Mouse (Mus musculus) naive thymus-derived CD4-positive, alpha-beta T cell, adult 2 months (primary cell): ENCODE measurements around the gene Lingo2.
"Not testable (repeated sequence)": the region's sequence is repeated elsewhere in the genome, so short reads cannot be mapped to it uniquely, and the experiment has no call there.

Source experiments
- DNase-seq: peaks from one replicate; pipeline ENCODE4 v3.0.0-alpha.2; 2011; ENCODE audit warnings: low read depth

Gene Lingo2

GRCm38 (mm10) chr4:36081095-36081852, 870.3 kb downstream of the Lingo2 start:
- no peak for DNase-seq

DNA sequence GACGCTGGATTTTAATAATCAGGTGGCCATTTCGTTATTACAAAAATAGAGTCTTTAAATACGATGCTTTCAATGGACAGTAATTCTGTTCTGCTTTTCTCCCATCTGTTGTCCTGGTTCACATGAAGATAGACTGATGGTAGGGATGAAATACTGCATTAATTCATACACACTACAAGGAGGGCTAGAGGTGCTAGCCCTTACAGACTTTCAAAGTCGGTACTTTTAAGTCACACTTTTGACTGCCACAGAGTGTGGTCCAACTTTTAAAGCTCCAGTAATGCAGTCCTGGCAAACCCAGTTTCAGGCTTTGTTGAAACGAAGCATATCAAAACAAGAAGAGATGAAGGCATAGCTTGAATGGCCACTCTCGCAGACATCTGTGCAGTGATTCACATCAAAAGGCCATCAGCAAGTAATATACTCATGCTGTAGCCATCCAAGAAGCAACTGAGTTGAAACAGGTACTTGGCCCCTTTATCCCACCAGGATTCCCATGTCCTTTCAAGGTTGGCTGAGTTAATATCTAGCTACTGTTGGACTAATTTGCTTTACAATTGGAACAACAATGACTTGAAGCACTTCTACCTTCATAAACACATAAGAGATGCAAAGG, 872.5 kb downstream of the Lingo2 start:
- DNase-seq: no peak

GRCm38 (mm10) chr4:36064701-36065100, 886.8 kb downstream of the Lingo2 start:
- DNase-seq: not testable (repeated sequence)

DNA sequence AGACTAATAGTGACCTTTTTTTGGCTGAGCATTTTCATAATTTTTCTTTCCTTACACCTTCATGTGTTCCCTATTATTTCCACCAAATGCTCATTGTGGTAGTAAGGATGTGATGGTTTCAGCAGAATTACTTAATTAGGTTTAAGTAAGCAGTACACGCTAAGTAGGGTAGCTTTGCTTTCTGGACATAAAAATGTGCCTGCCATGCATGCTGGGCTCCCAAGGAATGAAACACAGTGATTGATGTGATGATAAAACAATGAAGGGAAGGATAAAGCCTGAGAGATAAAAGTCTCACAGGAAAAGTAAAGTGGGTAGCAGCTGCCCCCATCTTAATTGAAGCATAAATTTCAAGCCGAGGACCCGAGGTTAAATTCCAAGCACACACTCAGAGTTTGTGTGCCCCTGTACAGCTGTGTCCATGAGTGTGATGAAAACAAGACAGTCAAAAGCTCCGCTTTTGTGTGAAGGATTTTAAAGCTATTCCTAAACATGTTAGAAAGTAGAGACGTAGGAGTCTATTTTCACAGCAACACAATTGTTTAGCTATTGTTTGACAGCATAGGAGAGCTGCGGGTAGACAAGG, 898.7 kb downstream of the Lingo2 start:
- DNase-seq: no peak

GRCm38 (mm10) chr4:36040361-36040760, 911.2 kb downstream of the Lingo2 start:
- no peak for DNase-seq

DNA sequence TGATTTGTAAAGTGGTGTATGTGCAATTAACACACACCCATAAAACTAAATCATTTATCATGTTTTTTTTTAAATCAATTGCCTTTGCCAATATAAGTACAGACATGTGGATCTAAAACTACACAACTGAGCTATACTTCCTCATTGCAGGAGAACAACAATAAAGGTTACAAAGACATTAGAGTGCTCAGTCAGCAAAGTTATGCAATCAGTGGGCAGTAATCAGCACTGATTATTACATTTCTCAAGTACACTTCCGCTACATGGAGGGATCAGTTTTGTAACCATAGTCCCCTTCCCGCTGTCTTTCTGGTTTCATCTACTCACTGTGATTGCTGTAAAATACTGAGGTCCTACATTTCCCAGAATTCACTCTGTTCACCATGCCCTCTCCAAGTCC, 912.8 kb downstream of the Lingo2 start:
- DNase-seq: no peak

DNA sequence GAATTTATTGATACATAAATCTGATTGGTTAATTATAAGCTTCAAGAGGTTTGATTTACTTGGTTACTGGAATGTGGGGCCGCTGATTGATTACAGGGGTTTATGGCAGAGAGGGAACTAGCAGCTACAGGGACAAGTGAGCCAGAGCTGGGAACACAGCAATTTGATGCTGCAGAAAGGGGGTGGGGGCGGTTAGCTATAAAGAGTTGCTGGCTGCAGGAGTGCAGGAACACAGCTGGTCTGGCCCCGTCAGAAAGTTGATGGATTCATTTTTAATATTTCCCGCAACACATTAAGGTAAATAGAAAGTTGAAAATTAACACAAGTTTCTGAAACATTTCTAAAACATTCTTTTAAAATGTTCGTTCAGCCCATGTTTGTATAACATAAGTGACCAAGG, 919.5 kb downstream of the Lingo2 start:
- no peak for DNase-seq

GRCm38 (mm10) chr4:36014181-36014580, 937.4 kb downstream of the Lingo2 start:
- DNase-seq: no peak

GRCm38 (mm10) chr4:35992005-35992763, 959.4 kb downstream of the Lingo2 start:
- no peak for DNase-seq

- DNase-seq: no peak
Measured at GRCm38 (mm10) chr4:35986012-35986411, 965.5 kb downstream of the Lingo2 start.

DNA sequence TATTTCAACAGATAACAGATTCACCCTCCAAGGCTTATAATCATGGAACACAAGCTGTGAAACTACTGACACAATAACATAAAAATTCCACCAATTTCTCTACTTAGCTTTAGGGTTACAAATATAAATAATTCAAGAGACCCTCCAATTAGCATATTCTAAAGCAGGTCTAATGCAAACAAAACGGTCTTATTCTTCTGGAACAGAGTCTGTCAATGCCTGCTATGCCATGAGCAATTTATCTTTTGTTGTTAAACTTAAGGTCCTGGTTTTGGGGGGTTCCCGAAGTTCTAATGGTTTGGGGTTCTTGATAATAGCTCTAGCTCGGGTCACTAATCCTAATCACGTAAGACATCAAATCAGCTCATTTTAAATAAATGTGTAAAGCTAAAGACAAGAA, 988.0 kb downstream of the Lingo2 start:
- no peak for DNase-seq

- DNase-seq: no peak
Measured at GRCm38 (mm10) chr4:35951894-35952293, 999.7 kb downstream of the Lingo2 start.

DNA sequence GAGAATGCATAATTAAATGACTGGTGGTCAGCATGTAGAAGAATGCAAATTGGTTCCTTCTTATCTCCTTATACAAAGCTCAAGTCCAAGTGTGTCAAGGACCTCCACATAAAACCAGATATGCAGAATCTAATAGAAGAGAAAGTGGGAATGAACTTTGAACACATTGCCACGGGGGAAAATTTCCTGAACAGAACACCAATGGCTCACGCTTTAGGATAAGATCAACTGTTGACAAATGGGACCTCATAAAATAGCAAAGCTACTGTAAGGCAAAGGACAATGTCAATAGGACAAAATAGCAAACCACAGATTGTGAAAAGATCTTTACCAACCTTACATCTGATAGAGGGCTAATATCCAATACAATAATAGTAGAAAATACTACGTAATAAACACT, 1000.3 kb downstream of the Lingo2 start:
- DNase-seq: no peak

GRCm38 (mm10) chr4:35934056-35934661, 1017.4 kb downstream of the Lingo2 start:
- DNase-seq: no peak

- no peak for DNase-seq
Measured at GRCm38 (mm10) chr4:35927722-35928121, 1023.8 kb downstream of the Lingo2 start.

- no peak for DNase-seq
Measured at GRCm38 (mm10) chr4:35917453-35917852, 1034.1 kb downstream of the Lingo2 start.

GRCm38 (mm10) chr4:35897769-35898564, 1053.6 kb downstream of the Lingo2 start:
- no peak for DNase-seq

DNA sequence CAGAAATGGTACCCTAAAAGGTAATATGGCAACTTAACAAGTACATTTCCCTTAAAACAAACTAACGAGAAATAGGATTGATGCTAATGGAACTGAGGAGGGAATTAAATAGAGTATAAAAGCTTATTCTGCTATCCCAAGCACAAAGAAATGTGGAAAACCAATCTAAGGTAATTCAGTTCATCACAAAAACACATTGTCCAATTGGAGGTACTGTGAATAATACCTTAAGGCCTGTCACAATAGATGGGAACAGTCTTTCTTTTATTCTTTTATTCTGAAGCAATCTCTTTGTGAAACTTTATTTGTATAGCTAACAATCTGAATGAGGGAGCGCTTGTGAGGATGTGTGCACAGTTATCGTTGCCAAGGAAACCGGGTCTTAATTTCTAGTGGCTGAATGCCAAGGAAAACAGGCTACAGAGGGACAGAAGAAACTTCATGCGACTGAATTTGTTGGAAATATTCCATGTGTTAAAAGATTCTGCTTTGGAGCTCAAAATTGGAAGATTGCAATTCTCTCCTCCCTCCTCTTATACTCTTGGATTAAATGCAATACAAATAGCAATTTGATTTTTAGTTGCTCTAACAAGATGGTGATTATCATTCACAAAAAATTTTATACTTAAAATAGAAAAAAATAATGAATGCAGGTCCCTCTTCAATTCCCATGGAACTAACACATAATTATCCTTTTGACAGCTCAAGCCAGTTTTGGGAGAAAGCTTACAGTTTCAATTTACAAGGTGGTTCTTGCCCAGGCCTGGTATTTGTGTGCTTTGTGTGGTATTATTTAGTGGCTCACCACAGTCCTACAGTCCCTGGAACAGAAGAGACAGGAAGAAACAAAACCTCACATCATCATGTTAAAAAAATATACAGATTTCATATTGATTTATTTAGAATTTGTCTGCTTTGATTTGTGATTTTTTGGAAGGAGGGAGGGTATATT, 1065.7 kb downstream of the Lingo2 start:
- DNase-seq: no peak

DNA sequence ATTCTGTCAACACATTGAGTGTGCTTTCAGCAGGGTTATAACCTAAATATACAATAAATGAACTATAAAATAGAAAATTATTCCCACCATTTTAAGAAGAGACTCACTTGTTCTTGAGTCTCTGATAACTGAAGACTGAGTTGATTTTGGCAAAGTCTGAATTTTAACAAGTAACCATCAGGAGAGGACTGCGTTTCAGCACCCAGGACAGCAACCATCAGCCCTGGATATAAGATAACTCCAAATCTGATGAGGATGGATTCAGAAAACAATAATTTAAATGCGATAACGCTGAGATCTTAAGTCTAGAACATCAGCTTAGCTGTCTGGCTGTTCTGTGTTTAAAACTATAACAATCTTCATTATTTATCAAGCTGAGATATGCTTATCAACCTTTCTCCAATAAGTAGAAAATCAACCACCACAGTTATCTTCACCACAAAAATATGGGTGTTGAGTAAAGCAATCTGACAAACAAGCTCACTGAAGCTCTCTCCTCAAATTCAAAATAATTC, 1066.5 kb downstream of the Lingo2 start:
- DNase-seq: no peak

DNA sequence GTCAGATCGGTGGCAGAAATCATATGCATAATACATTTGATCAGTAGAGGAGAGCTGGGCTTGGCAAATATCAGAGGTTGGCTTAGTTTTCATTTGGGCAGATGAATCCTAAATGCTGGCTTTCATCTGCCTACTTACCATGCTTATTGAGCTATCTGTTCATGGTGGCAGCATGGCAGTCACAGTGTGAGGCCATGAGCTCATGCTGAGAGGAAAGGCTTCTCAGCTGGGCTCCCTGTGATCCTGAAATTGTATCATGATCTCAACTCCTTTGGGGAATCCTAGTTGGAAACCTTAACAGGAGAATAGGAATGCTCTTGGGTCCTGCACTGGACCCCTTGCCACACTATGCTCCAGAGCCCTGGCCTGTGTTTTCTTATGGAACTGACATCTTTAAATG, 1105.0 kb downstream of the Lingo2 start:
- DNase-seq: no peak
